Mouse (Mus musculus) cerebellum, adult 8-10 months (tissue): ENCODE measurements around the gene Txnrd2.
A peak's percentile ranks its signal among the peaks of the same experiment; 100 is the strongest.

ENCODE experiments used
- DNase-seq: peaks from one replicate; pipeline ENCODE4 v3.0.0; 2022

Txnrd2 gene

GRCm38 (mm10) chr16:18394056-18394455 is 32.1 kb upstream of the Txnrd2 start:
- DNase-seq, result no peak

- no peak for DNase-seq
Measured at GRCm38 (mm10) chr16:18394777-18395619, 31.2 kb upstream of the Txnrd2 start.

GRCm38 (mm10) chr16:18395620-18396036 is 30.6 kb upstream of the Txnrd2 start:
- DNase-seq, result no peak

- peak; percentile 79 for DNase-seq
Measured at GRCm38 (mm10) chr16:18396201-18396600, 30.0 kb upstream of the Txnrd2 start.

GRCm38 (mm10) chr16:18396791-18397621 is 29.2 kb upstream of the Txnrd2 start:
- DNase-seq, result no peak

- DNase-seq, result no peak
Measured at GRCm38 (mm10) chr16:18400028-18400427, 26.2 kb upstream of the Txnrd2 start.

GRCm38 (mm10) chr16:18400472-18401216 is 25.5 kb upstream of the Txnrd2 start:
- DNase-seq, result no peak

GRCm38 (mm10) chr16:18403285-18403684 is 22.9 kb upstream of the Txnrd2 start:
- DNase-seq, result no peak

GRCm38 (mm10) chr16:18405091-18405854 is 20.9 kb upstream of the Txnrd2 start:
- DNase-seq, result no peak

- no peak for DNase-seq
Measured at GRCm38 (mm10) chr16:18405876-18406275, 20.3 kb upstream of the Txnrd2 start.

GRCm38 (mm10) chr16:18406293-18406692 is 19.9 kb upstream of the Txnrd2 start:
- no peak for DNase-seq

- DNase-seq, result no peak
Measured at GRCm38 (mm10) chr16:18407912-18408311, 18.3 kb upstream of the Txnrd2 start.

GRCm38 (mm10) chr16:18409776-18410175 is 16.4 kb upstream of the Txnrd2 start:
- no peak for DNase-seq

GRCm38 (mm10) chr16:18410418-18410817 is 15.8 kb upstream of the Txnrd2 start:
- DNase-seq, result no peak

- DNase-seq, result no peak
Measured at GRCm38 (mm10) chr16:18411026-18411649, 15.0 kb upstream of the Txnrd2 start.

GRCm38 (mm10) chr16:18411802-18412476 is 14.2 kb upstream of the Txnrd2 start:
- no peak for DNase-seq

GRCm38 (mm10) chr16:18413032-18413816 is 13.0 kb upstream of the Txnrd2 start:
- DNase-seq, result no peak

- DNase-seq, result no peak
Measured at GRCm38 (mm10) chr16:18416094-18416761, 10.0 kb upstream of the Txnrd2 start.

- no peak for DNase-seq
Measured at GRCm38 (mm10) chr16:18416837-18417236, 9.3 kb upstream of the Txnrd2 start.

GRCm38 (mm10) chr16:18417491-18417890 is 8.7 kb upstream of the Txnrd2 start:
- no peak for DNase-seq
